Mouse (Mus musculus): ENCODE measurements around the gene Defb26. TPM values are rescaled to one million over a fixed set of nuclear protein-coding genes. Genes with fewer than 3 reads are reported as not detected.

Gene Defb26
- polyA plus RNA-seq (2014; fragmentation: Illumina TruSeq; extraction: RNeasy Lipid Tissue Mini Kit (QIAGEN cat#74804); ENCODE audit: insufficient read depth, low read depth, low replicate concordance): not detected

GRCm38 (mm10) chr2:152511592-152511991 lies at the start of gene Defb26:
Gene Defb26, minus strand, starts transcription at chr2:152511692.

GRCm38 (mm10) chr2:152539944-152540710 lies 28.6 kb upstream of the Defb26 start, which contains the start of gene Defb29:
Gene Defb29, minus strand, starts transcription at chr2:152540098.

GRCm38 (mm10) chr2:152517981-152518380 lies 6.5 kb upstream of the Defb26 start, which contains the start of gene Defb28:
Gene Defb28, plus strand, starts transcription at chr2:152518255.

GRCm38 (mm10) chr2:152490038-152490437 lies 21.5 kb downstream of the Defb26 start, which contains the start of gene Defb22:
Gene Defb22, minus strand, starts transcription at chr2:152490138.

GRCm38 (mm10) chr2:152476763-152477162 lies 34.7 kb downstream of the Defb26 start, which contains the start of gene Defb20:
Gene Defb20, plus strand, starts transcription at chr2:152477063.

GRCm38 (mm10) chr2:152464570-152465150 lies 46.8 kb downstream of the Defb26 start, which contains the start of gene Defb23:
Gene Defb23, minus strand, starts transcription at chr2:152464620.

Other genes with a start within 250 kb of the Defb26 start
- gene Tbc1d20, start 217.9 kb downstream of the Defb26 start, polyA plus RNA-seq (2014; fragmentation: Illumina TruSeq; extraction: RNeasy Lipid Tissue Mini Kit (QIAGEN cat#74804); ENCODE audit: insufficient read depth, low read depth, low replicate concordance): 38.9 TPM
- gene Rbck1, start 179.0 kb downstream of the Defb26 start, polyA plus RNA-seq (2014; fragmentation: Illumina TruSeq; extraction: RNeasy Lipid Tissue Mini Kit (QIAGEN cat#74804); ENCODE audit: insufficient read depth, low read depth, low replicate concordance): 61.4 TPM
- 4.1 TPM for gene Trib3, start 167.7 kb downstream of the Defb26 start, polyA plus RNA-seq (2014; fragmentation: Illumina TruSeq; extraction: RNeasy Lipid Tissue Mini Kit (QIAGEN cat#74804); ENCODE audit: insufficient read depth, low read depth, low replicate concordance)
- not detected for gene Nrsn2, start 135.1 kb downstream of the Defb26 start, polyA plus RNA-seq (2014; fragmentation: Illumina TruSeq; extraction: RNeasy Lipid Tissue Mini Kit (QIAGEN cat#74804); ENCODE audit: insufficient read depth, low read depth, low replicate concordance)
- 1.6 TPM for gene Sox12, start 113.6 kb downstream of the Defb26 start, polyA plus RNA-seq (2014; fragmentation: Illumina TruSeq; extraction: RNeasy Lipid Tissue Mini Kit (QIAGEN cat#74804); ENCODE audit: insufficient read depth, low read depth, low replicate concordance)
- 3.9 TPM for gene Zcchc3, start 96.7 kb downstream of the Defb26 start, polyA plus RNA-seq (2014; fragmentation: Illumina TruSeq; extraction: RNeasy Lipid Tissue Mini Kit (QIAGEN cat#74804); ENCODE audit: insufficient read depth, low read depth, low replicate concordance)
- 11.0 TPM for gene 6820408C15Rik, start 96.1 kb downstream of the Defb26 start, polyA plus RNA-seq (2014; fragmentation: Illumina TruSeq; extraction: RNeasy Lipid Tissue Mini Kit (QIAGEN cat#74804); ENCODE audit: insufficient read depth, low read depth, low replicate concordance)
- gene Defb23, start 47.1 kb downstream of the Defb26 start, polyA plus RNA-seq (2014; fragmentation: Illumina TruSeq; extraction: RNeasy Lipid Tissue Mini Kit (QIAGEN cat#74804); ENCODE audit: insufficient read depth, low read depth, low replicate concordance): not detected
- gene Defb20, start 34.6 kb downstream of the Defb26 start, polyA plus RNA-seq (2014; fragmentation: Illumina TruSeq; extraction: RNeasy Lipid Tissue Mini Kit (QIAGEN cat#74804); ENCODE audit: insufficient read depth, low read depth, low replicate concordance): not detected
- gene Defb22, start 21.6 kb downstream of the Defb26 start, polyA plus RNA-seq (2014; fragmentation: Illumina TruSeq; extraction: RNeasy Lipid Tissue Mini Kit (QIAGEN cat#74804); ENCODE audit: insufficient read depth, low read depth, low replicate concordance): not detected
- not detected for gene Defb28, start 6.6 kb upstream of the Defb26 start, polyA plus RNA-seq (2014; fragmentation: Illumina TruSeq; extraction: RNeasy Lipid Tissue Mini Kit (QIAGEN cat#74804); ENCODE audit: insufficient read depth, low read depth, low replicate concordance)
- gene Defb29, start 28.4 kb upstream of the Defb26 start, polyA plus RNA-seq (2014; fragmentation: Illumina TruSeq; extraction: RNeasy Lipid Tissue Mini Kit (QIAGEN cat#74804); ENCODE audit: insufficient read depth, low read depth, low replicate concordance): not detected
- gene Gm17416, start 57.6 kb upstream of the Defb26 start, polyA plus RNA-seq (2014; fragmentation: Illumina TruSeq; extraction: RNeasy Lipid Tissue Mini Kit (QIAGEN cat#74804); ENCODE audit: insufficient read depth, low read depth, low replicate concordance): not detected
- gene Defb21, start 61.1 kb upstream of the Defb26 start, polyA plus RNA-seq (2014; fragmentation: Illumina TruSeq; extraction: RNeasy Lipid Tissue Mini Kit (QIAGEN cat#74804); ENCODE audit: insufficient read depth, low read depth, low replicate concordance): not detected
- not detected for gene Defb19, start 68.6 kb upstream of the Defb26 start, polyA plus RNA-seq (2014; fragmentation: Illumina TruSeq; extraction: RNeasy Lipid Tissue Mini Kit (QIAGEN cat#74804); ENCODE audit: insufficient read depth, low read depth, low replicate concordance)
- not detected for gene Defb45, start 87.7 kb upstream of the Defb26 start, polyA plus RNA-seq (2014; fragmentation: Illumina TruSeq; extraction: RNeasy Lipid Tissue Mini Kit (QIAGEN cat#74804); ENCODE audit: insufficient read depth, low read depth, low replicate concordance)
- gene Defb36, start 92.6 kb upstream of the Defb26 start, polyA plus RNA-seq (2014; fragmentation: Illumina TruSeq; extraction: RNeasy Lipid Tissue Mini Kit (QIAGEN cat#74804); ENCODE audit: insufficient read depth, low read depth, low replicate concordance): not detected
- gene Defb25, start 111.4 kb upstream of the Defb26 start, polyA plus RNA-seq (2014; fragmentation: Illumina TruSeq; extraction: RNeasy Lipid Tissue Mini Kit (QIAGEN cat#74804); ENCODE audit: insufficient read depth, low read depth, low replicate concordance): 2.9 TPM
- 10.7 TPM for gene Rem1, start 115.3 kb upstream of the Defb26 start, polyA plus RNA-seq (2014; fragmentation: Illumina TruSeq; extraction: RNeasy Lipid Tissue Mini Kit (QIAGEN cat#74804); ENCODE audit: insufficient read depth, low read depth, low replicate concordance)
- gene H13, start 157.8 kb upstream of the Defb26 start, polyA plus RNA-seq (2014; fragmentation: Illumina TruSeq; extraction: RNeasy Lipid Tissue Mini Kit (QIAGEN cat#74804); ENCODE audit: insufficient read depth, low read depth, low replicate concordance): 64.5 TPM
- gene Mcts2, start 175.3 kb upstream of the Defb26 start, polyA plus RNA-seq (2014; fragmentation: Illumina TruSeq; extraction: RNeasy Lipid Tissue Mini Kit (QIAGEN cat#74804); ENCODE audit: insufficient read depth, low read depth, low replicate concordance): 6.4 TPM
- 241 TPM for gene Id1, start 224.6 kb upstream of the Defb26 start, polyA plus RNA-seq (2014; fragmentation: Illumina TruSeq; extraction: RNeasy Lipid Tissue Mini Kit (QIAGEN cat#74804); ENCODE audit: insufficient read depth, low read depth, low replicate concordance)
- gene Cox4i2, start 242.5 kb upstream of the Defb26 start, polyA plus RNA-seq (2014; fragmentation: Illumina TruSeq; extraction: RNeasy Lipid Tissue Mini Kit (QIAGEN cat#74804); ENCODE audit: insufficient read depth, low read depth, low replicate concordance): 150 TPM

Data from lung, adult 10 weeks (tissue).